ENCODE assay signal across 20 mouse cellular contexts in the genomic region with DNA sequence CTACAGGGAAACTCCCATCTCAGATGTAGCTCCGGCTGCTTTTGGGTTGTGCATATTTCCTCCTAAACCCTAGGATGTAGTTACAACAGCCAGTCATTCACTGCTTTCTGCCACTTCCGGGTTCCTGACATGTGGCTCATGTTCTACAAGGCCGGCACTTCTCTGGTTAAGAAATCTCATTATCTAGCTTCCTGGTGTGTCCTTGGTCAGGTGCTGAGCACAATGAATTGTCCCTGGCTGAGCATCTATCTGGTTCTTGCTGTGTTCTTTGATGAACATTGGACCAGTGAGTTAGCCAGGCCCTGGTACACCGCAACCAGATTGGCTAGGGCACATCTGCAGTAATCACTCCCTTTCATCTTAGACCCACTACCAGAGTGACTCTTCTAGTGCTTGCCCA.
DNase-seq lines count a peak whose midpoint lies in the region; ATAC-seq and TF ChIP-seq lines count a peak whose summit lies in the region.
"Had no signal": no experiment of that assay in that cellular context is flagged by ENCODE, and none has a peak within 500 bp of the region (broad histone marks: within the 10 kb centered on the region; RNA-seq: fewer than 3 reads in every experiment).

No protein-coding gene starts in this region.

- intact Hi-C loops in heart, postnatal 14 days (cut with DNase I): no loop called here

- H3K79me2 ChIP-seq in CH12.LX (replicated peaks; ENCODE audit: control insufficient read depth, extremely low read depth, insufficient read depth, poor library complexity, severe bottlenecking): no peaks in the 10 kb centered on the region

- H3K27ac ChIP-seq in CH12.LX (ENCODE audit: insufficient read depth, low read depth): no peak overlapping the region
- H3K27ac ChIP-seq in intestine, embryonic 16.5 days (ENCODE audit: low read length): no peak overlapping the region
- H3K27ac ChIP-seq: embryonic facial prominence, embryonic 10.5 days; embryonic facial prominence, embryonic 12.5 days; forebrain, embryonic 13.5 days; forebrain, embryonic 15.5 days had no signal

- H3K4me3 ChIP-seq in CH12.LX (replicated peaks in 1 of 3; ENCODE audit: low read depth in 2 of 3, low read length in 2 of 3, poor library complexity in 1 of 3): no peak overlapping the region
- H3K4me3 ChIP-seq in intestine, embryonic 16.5 days (ENCODE audit: low read length): no peak overlapping the region
- H3K4me3 ChIP-seq: embryonic facial prominence, embryonic 10.5 days; embryonic facial prominence, embryonic 12.5 days; forebrain, embryonic 13.5 days; forebrain, embryonic 15.5 days had no signal

- TF ChIP-seq CTCF in CH12.LX (conservative IDR thresholded peaks at IDR 0.05 in 1 of 2, IDR thresholded peaks at IDR 0.05 in 1 of 2; ENCODE audit: low read depth in 2 of 2, low read length in 2 of 2): no peak

- in situ Hi-C loops in CH12.LX (cut with MboI; ENCODE audit: low pct_ligation_motif_present, low pct_unique_long_range_greater_than_20kb, low sequenced_read_pairs): no loop called here

- no peak for TF ChIP-seq RAD21 in CH12.LX (IDR thresholded peaks at IDR 0.05; ENCODE audit: low read depth, low read length)

- H3K36me3 ChIP-seq in CH12.LX (replicated peaks in 1 of 2; ENCODE audit: control insufficient read depth in 1 of 2, insufficient read depth in 1 of 2, low read length in 1 of 2): no peaks in the 10 kb centered on the region
- no peaks in the 10 kb centered on the region for H3K36me3 ChIP-seq in intestine, embryonic 16.5 days (ENCODE audit: control insufficient read depth, insufficient read depth, low read length)
- H3K36me3 ChIP-seq: embryonic facial prominence, embryonic 10.5 days; embryonic facial prominence, embryonic 12.5 days; forebrain, embryonic 15.5 days had no signal

- dilution Hi-C loops in CH12.LX (cut with MboI; ENCODE audit: extremely low pct_ligation_motif_present, extremely low pct_unique_long_range_greater_than_20kb, low sequenced_read_pairs): no loop called here

- H3K4me2 ChIP-seq in CH12.LX (ENCODE audit: insufficient read depth, low read depth, poor library complexity, severe bottlenecking): no peak overlapping the region
- H3K4me2 ChIP-seq in intestine, embryonic 16.5 days (ENCODE audit: low read depth, low read length): no peak overlapping the region
- H3K4me2 ChIP-seq: embryonic facial prominence, embryonic 12.5 days; forebrain, embryonic 13.5 days; forebrain, embryonic 15.5 days had no signal

- H3K9me3 ChIP-seq in CH12.LX (replicated peaks; ENCODE audit: low read length): peaks cover 62% of the 10 kb centered on the region
- H3K9me3 ChIP-seq in intestine, embryonic 16.5 days (ENCODE audit: control insufficient read depth, low read length): no peaks in the 10 kb centered on the region
- H3K9me3 ChIP-seq: embryonic facial prominence, embryonic 10.5 days; embryonic facial prominence, embryonic 12.5 days; forebrain, embryonic 13.5 days; forebrain, embryonic 15.5 days had no signal

- no peak for TF ChIP-seq POLR2A in CH12.LX (IDR thresholded peaks at IDR 0.05; ENCODE audit: low read depth, low read length)

- H3K27me3 ChIP-seq in CH12.LX (replicated peaks): no peaks in the 10 kb centered on the region
- no peaks in the 10 kb centered on the region for H3K27me3 ChIP-seq in intestine, embryonic 16.5 days (replicated peaks; ENCODE audit: control insufficient read depth, insufficient read depth, low read length)
- H3K27me3 ChIP-seq: embryonic facial prominence, embryonic 12.5 days; forebrain, embryonic 13.5 days; forebrain, embryonic 15.5 days had no signal

- no peaks in the 10 kb centered on the region for H3K4me1 ChIP-seq in CH12.LX (ENCODE audit: control insufficient read depth in 1 of 2, insufficient read depth in 2 of 2)
- peaks cover 6% of the 10 kb centered on the region; the same call in 1 of the 2 replicates for H3K4me1 ChIP-seq in intestine, embryonic 16.5 days (ENCODE audit: control insufficient read depth, insufficient read depth, low read length)

- WGBS in intestine, embryonic 16.5 days: 60% methylated on average over 4 of the region's 4 CpGs

- ATAC-seq in intestine, embryonic 16.5 days: peak; percentile 75
- peak; percentile 34; the same call in 1 of the 2 replicates for ATAC-seq in megakaryocyte, adult 5-6 weeks (ENCODE audit: poor library complexity, severe bottlenecking)
- ATAC-seq: CD4-positive, CD25-positive, alpha-beta regulatory T cell, adult 4 months; forebrain, embryonic 13.5 days; forebrain, embryonic 15.5 days; forebrain, postnatal 0 days had no signal

- no peak for DNase-seq in CH12.LX (ENCODE audit: extremely low read depth)
- no peak for DNase-seq in heart, postnatal 14 days
- no peak for DNase-seq in cerebellum, adult 11-12 months
- DNase-seq: adrenal gland, adult 2 months; adrenal gland, postnatal 14 days; adrenal gland, postnatal 36 days; B cell, adult 2 months; cerebellum, adult 18-20 months; cerebellum, adult 8-10 months; cerebellum, adult 9-11 months; cerebellum, postnatal 14 days; cerebellum, postnatal 36 days; forebrain, postnatal 0 days had no signal

- no peak for TF ChIP-seq EP300 in CH12.LX (IDR thresholded peaks at IDR 0.05; ENCODE audit: low read length)

- no peak overlapping the region for H3K9ac ChIP-seq in CH12.LX (ENCODE audit: insufficient read depth, low read depth)
- H3K9ac ChIP-seq in intestine, embryonic 16.5 days (ENCODE audit: low read depth, low read length): no peak overlapping the region
- H3K9ac ChIP-seq: embryonic facial prominence, embryonic 12.5 days; forebrain, embryonic 13.5 days; forebrain, embryonic 15.5 days; forebrain, postnatal 0 days had no signal

TF ChIP-seq in CH12.LX, 34 proteins besides CTCF, POLR2A, EP300 and RAD21:
- TF ChIP-seq JUND (conservative IDR thresholded peaks at IDR 0.05; ENCODE audit: low read depth, low read length) (no peak), ELF1 (IDR thresholded peaks at IDR 0.05; ENCODE audit: low read depth, low read length) (0 out of 2 replicates have a peak, but pooled peaks have one; percentile 14)
